Mouse (Mus musculus): ENCODE data around the gene Phospho2.

GRCm38 (mm10) chr2:69820201-69820600 lies 30.8 kb downstream of the Phospho2 start:
- TF ChIP-seq ZNF384 (IDR thresholded peaks at IDR 0.05; ENCODE audit: low read depth, low read length) (no peak), HCFC1 (IDR thresholded peaks at IDR 0.05; ENCODE audit: borderline replicate concordance, insufficient read depth, low read length) (no peak), ZC3H11A (IDR thresholded peaks at IDR 0.05; ENCODE audit: borderline replicate concordance, low read depth, low read length) (no peak), MAFK (IDR thresholded peaks at IDR 0.05; ENCODE audit: insufficient read depth, low read depth, low read length) (no peak), CHD2 (IDR thresholded peaks at IDR 0.05; ENCODE audit: low read depth, low read length) (no peak)
